Mouse (Mus musculus) liver, embryonic 14.5 days (tissue): ENCODE measurements at regions not wholly inside any gene's neighbourhood (a gene's known extent, or its start where the extent isn't known, plus 50 kb on each side); places are given as distances from the start of the nearest gene placed in this dataset.
A peak's percentile ranks its signal among the peaks of the same experiment; 100 is the strongest.

ENCODE experiments used
- ATAC-seq: fragments of 200-750 bp; cut with Nextera tagmentation; 2 replicates; pipeline ENCODE4 v1.8.0; 2017; ENCODE audit warnings: moderate number of reproducible peaks, mild to moderate bottlenecking, moderate library complexity; ENCODE audit not compliant: insufficient read depth
- DNase-seq, 3 experiments: peaks; one replicate each; pipeline ENCODE4 v3.0.0-alpha.2; 2012 to 2013; ENCODE audit warnings: low read depth in 3 of 3, low spot score in 3 of 3
- H3K27ac ChIP-seq: fragments of 300-500 bp; sonication (generic); 2 replicates; pipeline ENCODE4 v1.5.1; 2014; ENCODE audit warnings: moderate library complexity, mild to moderate bottlenecking, control low read depth, inconsistent platforms
- H3K27me3 ChIP-seq: fragments of 300-500 bp; sonication (generic); 2 replicates; pipeline ENCODE4 v1.6.1; 2014; ENCODE audit warnings: mild to moderate bottlenecking, low read length, moderate library complexity; ENCODE audit not compliant: control insufficient read depth, insufficient read depth
- H3K36me3 ChIP-seq: fragments of 300-500 bp; sonication (generic); replicated peaks from 2 replicates; pipeline ENCODE4 v1.6.1; 2014; ENCODE audit warnings: low read depth; ENCODE audit not compliant: control insufficient read depth, insufficient read depth
- H3K4me1 ChIP-seq, 2 experiments: fragments of 200-500 bp in 1 of 2; fragments of 300-500 bp in 1 of 2; sonication (generic) in 1 of 2; replicated peaks; 2 replicates each; pipeline ENCODE4 v1.6.1; 2012 to 2014; ENCODE audit warnings: antibody characterized with exemption in 1 of 2, inconsistent platforms in 1 of 2, low read length in 1 of 2; ENCODE audit not compliant: control insufficient read depth in 2 of 2, insufficient read depth in 2 of 2
- H3K4me2 ChIP-seq: fragments of 300-500 bp; sonication (generic); 2 replicates; pipeline ENCODE4 v1.6.1; 2014; ENCODE audit warnings: low read depth, mild to moderate bottlenecking, control low read depth, moderate library complexity
- H3K4me3 ChIP-seq, 2 experiments: fragments of 200-500 bp in 1 of 2; fragments of 300-500 bp in 1 of 2; sonication (generic) in 1 of 2; 2 replicates each; pipeline ENCODE4 v1.5.1; 2012 to 2014; ENCODE audit warnings: low read depth in 2 of 2, low read length in 2 of 2, mild to moderate bottlenecking in 2 of 2, control low read depth in 1 of 2, inconsistent platforms in 1 of 2, moderate library complexity in 1 of 2; ENCODE audit not compliant: insufficient read depth in 1 of 2
- H3K9ac ChIP-seq: fragments of 300-500 bp; sonication (generic); replicated peaks from 2 replicates; pipeline ENCODE4 v1.6.1; 2014; ENCODE audit warnings: mild to moderate bottlenecking, control low read depth, moderate library complexity
- H3K9me3 ChIP-seq: fragments of 300-500 bp; sonication (generic); 2 replicates; pipeline ENCODE4 v1.6.1; 2016; ENCODE audit warnings: low read length, mixed read lengths; ENCODE audit not compliant: control insufficient read depth
- CTCF ChIP-seq: IDR thresholded peaks from 2 replicates; pipeline ENCODE4 v1.5.1; 2016; ENCODE audit warnings: antibody characterized with exemption, low read depth, control low read depth
- EP300 ChIP-seq: IDR thresholded peaks from 2 replicates; pipeline ENCODE4 v1.6.1; 2016; ENCODE audit warnings: antibody characterized with exemption, low read depth
- WGBS: fragments of 180-500 bp; shearing (Covaris S2); extraction: QIAGEN DNeasy Blood & Tissue Kit; methylation state at CpG from one replicate; pipeline ENCODE4 v1.1.7; 2014; ENCODE audit not compliant: insufficient replicate concordance; 5-methylcytosine and 5-hydroxymethylcytosine counted together

DNA sequence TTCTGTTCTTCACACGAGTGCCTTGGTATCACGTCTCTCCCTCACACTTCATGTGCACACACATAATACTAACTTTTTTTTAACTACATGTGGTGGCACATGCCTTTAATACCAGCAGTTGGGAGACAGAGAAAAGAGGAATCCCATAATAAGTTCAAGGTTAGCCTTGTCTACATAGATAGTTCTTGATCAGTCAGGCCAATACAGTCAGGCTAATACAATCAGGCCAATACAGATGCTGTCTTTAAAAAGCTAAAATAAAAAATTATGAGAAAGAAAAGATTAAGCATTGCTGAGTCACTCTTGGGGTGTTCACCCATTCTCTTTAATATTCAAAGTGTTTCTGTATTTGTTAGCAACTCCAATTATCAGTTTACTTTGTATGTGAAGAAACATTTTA lies 61.3 kb upstream of the Podxl start:
- no peaks in the 10 kb centered on the region for H3K27me3 ChIP-seq
- H3K9ac ChIP-seq = no peak overlapping the region
- WGBS = 33% methylated on average over 2 of the region's 2 CpGs
- no peak overlapping the region for H3K27ac ChIP-seq
- no peak for DNase-seq
- peaks cover 5 to 7% of the 10 kb centered on the region in 2 experiments; a peak in 3 of 4 replicates for H3K4me1 ChIP-seq
- peak; percentile 36; the same call in 1 of the 2 replicates for ATAC-seq
- H3K9me3 ChIP-seq = no peaks in the 10 kb centered on the region
- no peak for TF ChIP-seq CTCF
- TF ChIP-seq EP300 = peak; percentile 50; the same call in 1 of the 2 replicates
- H3K36me3 ChIP-seq = no peaks in the 10 kb centered on the region
- H3K4me2 ChIP-seq = no peak overlapping the region
- H3K4me3 ChIP-seq = no peak overlapping the region

DNA sequence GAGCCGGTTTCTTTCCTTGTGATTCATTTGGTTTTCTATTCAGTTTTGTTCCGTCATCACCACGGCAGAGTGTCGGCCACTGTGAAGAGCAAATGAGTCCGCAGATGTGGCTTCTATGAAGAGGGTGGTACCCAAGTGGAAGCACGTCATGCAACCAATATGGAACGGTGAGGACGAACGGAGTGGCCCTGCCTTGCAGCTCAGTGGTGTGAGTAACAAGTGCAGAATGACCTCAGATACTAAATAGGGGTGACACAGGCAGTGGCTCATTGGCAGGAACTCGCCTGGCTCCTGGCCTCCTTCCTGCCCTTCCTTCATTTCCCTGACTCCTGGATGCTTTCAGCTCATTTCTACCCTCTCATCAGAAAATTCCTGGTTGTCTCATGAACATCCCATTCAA lies 60.6 kb upstream of the Podxl start:
- TF ChIP-seq CTCF (no peak), EP300 (no peak)
- no peaks in the 10 kb centered on the region for H3K36me3 ChIP-seq
- peaks cover 8 to 9% of the 10 kb centered on the region in 2 experiments for H3K4me1 ChIP-seq
- ATAC-seq = no peak
- H3K27ac ChIP-seq = no peak overlapping the region
- DNase-seq = no peak
- no peaks in the 10 kb centered on the region for H3K9me3 ChIP-seq
- 67% methylated on average over 10 of the region's 10 CpGs for WGBS
- H3K9ac ChIP-seq = no peak overlapping the region
- no peak overlapping the region for H3K4me3 ChIP-seq
- no peak overlapping the region for H3K4me2 ChIP-seq
- H3K27me3 ChIP-seq = no peaks in the 10 kb centered on the region

DNA sequence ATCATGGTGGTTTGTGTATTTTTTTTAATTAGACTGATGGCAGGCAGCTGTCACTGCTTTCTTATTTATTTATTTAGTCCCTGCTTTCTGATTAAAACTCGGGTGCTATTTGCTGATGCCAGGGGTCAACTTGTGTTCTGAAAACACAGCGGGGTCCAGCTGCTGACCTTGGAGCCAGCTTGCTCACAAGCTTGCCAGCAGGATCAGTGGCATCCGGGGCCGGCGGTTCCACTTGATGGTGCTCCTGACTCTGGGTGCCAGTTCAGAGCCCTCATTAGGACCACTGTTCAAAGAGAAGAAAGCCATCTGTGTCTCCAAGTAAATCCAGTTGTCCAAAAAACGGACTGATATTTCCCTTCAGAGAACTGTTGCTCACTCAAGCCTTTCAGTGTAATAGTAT lies 57.2 kb upstream of the Podxl start:
- 76% methylated on average over 6 of the region's 6 CpGs for WGBS
- TF ChIP-seq EP300 (no peak), CTCF (no peak)
- Histone ChIP-seq H3K9me3 (no peaks in the 10 kb centered on the region), H3K9ac (no peak overlapping the region), H3K27ac (no peak overlapping the region), H3K36me3 (no peaks in the 10 kb centered on the region), H3K4me3 (no peak overlapping the region), H3K4me2 (no peak overlapping the region), H3K27me3 (no peaks in the 10 kb centered on the region), H3K4me1 (peaks cover 32 to 36% of the 10 kb centered on the region in 2 experiments)
- DNase-seq (no peak), ATAC-seq (no peak)

DNA sequence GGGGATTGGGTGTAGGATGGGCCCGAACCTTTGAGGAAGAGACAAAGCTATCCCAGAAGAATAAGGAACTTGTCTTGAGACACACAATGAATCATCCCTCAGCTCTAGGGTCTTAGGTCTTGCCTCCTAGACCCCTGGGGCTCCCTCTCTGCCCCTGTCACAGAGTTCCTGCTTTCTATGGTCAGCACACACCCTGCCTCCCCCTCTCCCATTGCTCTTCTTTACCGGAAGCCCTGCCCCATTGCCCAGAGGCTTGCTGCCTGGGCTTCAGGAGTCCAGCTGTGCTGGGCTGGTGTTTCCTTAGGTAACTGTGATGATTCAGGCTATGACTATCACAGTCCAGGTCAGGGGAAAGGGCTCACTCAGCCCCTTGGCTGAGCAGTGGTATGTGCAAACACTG lies 55.1 kb upstream of the Podxl start:
- Histone ChIP-seq H3K4me1 (peaks cover 37 to 47% of the 10 kb centered on the region in 2 experiments), H3K4me3 (no peak overlapping the region), H3K9ac (no peak overlapping the region; the same call in 1 of the 2 replicates), H3K27ac (no peak overlapping the region), H3K27me3 (no peaks in the 10 kb centered on the region), H3K4me2 (no peak overlapping the region), H3K9me3 (no peaks in the 10 kb centered on the region), H3K36me3 (no peaks in the 10 kb centered on the region)
- no peak for DNase-seq
- WGBS = 82% methylated on average over 2 of the region's 2 CpGs
- no peak for ATAC-seq
- TF ChIP-seq EP300 = no peak
- no peak for TF ChIP-seq CTCF

DNA sequence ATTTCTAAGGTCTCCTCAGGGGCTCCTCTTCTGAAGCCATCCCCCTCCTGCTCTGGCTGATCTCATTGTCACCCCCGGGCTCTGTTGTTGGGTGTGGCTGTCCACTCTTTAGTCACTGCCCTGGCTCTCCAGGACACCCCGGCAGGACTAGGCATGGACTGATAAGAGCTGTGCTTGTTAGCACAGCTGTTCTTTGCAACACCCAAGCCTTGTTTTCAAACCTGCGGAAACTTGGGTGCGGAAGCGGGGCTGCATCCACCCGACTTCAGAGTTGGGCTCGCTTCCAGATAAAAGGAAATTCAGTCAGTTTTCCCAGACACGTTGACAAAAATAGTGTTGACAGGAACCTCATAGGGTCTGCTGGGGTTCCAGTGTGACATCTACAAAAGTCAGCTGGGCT lies 53.6 kb upstream of the Podxl start:
- Histone ChIP-seq H3K27me3 (no peaks in the 10 kb centered on the region), H3K9ac (peak overlapping the region; percentile 35; the same call in 1 of the 2 replicates), H3K36me3 (no peaks in the 10 kb centered on the region), H3K27ac (peak overlapping the region; percentile 36), H3K4me1 (peaks cover 38 to 57% of the 10 kb centered on the region in 2 experiments), H3K4me2 (peak overlapping the region; percentile 41), H3K9me3 (no peaks in the 10 kb centered on the region), H3K4me3 (no peak overlapping the region)
- DNase-seq = no peak
- no peak for TF ChIP-seq EP300
- no peak for TF ChIP-seq CTCF
- 27% methylated on average over 8 of the region's 8 CpGs for WGBS
- no peak for ATAC-seq
